Mouse (Mus musculus): Measurements from ENCODE around the gene Asb1.

Asb1 gene

DNA sequence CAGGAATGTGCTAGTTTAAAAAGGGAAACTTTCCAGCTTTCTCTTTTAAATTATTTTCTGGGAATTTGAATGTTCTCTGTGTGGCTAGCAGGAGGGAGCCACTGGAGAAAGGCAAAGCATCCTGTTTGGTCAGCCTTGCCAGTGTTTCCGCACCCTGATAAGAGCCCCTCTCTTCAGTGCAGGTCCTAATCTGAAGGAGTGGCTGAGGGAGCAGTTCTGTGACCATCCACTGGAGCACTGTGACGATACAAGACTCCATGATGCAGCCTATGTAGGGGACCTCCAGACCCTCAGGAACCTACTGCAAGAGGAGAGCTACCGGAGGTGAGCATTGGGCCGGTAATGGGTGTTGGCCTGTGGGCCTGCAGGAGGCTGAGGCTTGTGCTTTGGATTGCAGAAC is 3.6 kb downstream of the Asb1 start:
- in situ Hi-C loops (cut with MboI, MseI), result no loop called here

- in situ Hi-C loops (cut with MboI, MseI), result no loop called here
Observed at GRCm38 (mm10) chr1:91545226-91545625, 4.9 kb downstream of the Asb1 start.

GRCm38 (mm10) chr1:91547567-91547966 is 7.2 kb downstream of the Asb1 start:
- in situ Hi-C loops (cut with MboI, MseI), result no loop called here

- in situ Hi-C loops (cut with MboI, MseI), result no loop called here
Observed at GRCm38 (mm10) chr1:91549073-91549472, 8.7 kb downstream of the Asb1 start.

GRCm38 (mm10) chr1:91557099-91557498 is 16.8 kb downstream of the Asb1 start:
- in situ Hi-C loops (cut with MboI, MseI), result no loop called here

GRCm38 (mm10) chr1:91561226-91561625 is 20.9 kb downstream of the Asb1 start:
- in situ Hi-C loops (cut with MboI, MseI), result no loop called here

- in situ Hi-C loops (cut with MboI, MseI), result no loop called here
Observed at GRCm38 (mm10) chr1:91562977-91563590, 22.7 kb downstream of the Asb1 start.

- in situ Hi-C loops (cut with MboI, MseI), result no loop called here
Observed at GRCm38 (mm10) chr1:91564004-91564403, 23.7 kb downstream of the Asb1 start.

GRCm38 (mm10) chr1:91564598-91564997 is 24.3 kb downstream of the Asb1 start:
- in situ Hi-C loops (cut with MboI, MseI), result no loop called here

- in situ Hi-C loops (cut with MboI, MseI), result no loop called here
Observed at GRCm38 (mm10) chr1:91567269-91567668, 26.9 kb downstream of the Asb1 start.

DNA sequence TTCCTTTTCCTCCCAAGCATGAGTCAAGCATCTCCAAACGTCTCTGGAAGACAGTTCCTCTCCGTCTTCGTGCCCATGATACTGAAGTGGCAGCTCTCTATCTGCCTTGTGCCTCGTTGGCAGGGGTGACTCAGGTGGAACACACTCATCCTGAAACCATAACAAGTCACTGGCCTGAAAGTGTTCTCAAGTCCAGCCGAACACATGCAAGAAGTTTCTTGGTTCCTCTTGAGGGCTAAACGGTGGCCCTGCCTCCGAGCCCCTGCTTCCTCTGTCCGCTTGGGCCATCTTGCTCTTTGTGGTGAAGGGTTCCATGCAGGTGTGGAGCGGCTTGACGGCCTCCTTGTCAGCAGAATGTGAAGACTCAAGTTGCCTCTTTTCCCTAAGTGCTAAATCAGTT is 32.1 kb downstream of the Asb1 start:
- in situ Hi-C loops (cut with MboI, MseI), result no loop called here

- in situ Hi-C loops (cut with MboI, MseI), result no loop called here
Observed at GRCm38 (mm10) chr1:91574208-91574607, 33.9 kb downstream of the Asb1 start.

GRCm38 (mm10) chr1:91577883-91578517 is 37.7 kb downstream of the Asb1 start:
- in situ Hi-C loops (cut with MboI, MseI), result no loop called here

- in situ Hi-C loops (cut with MboI, MseI), result loop anchor here (10.0 kb wide), 1 partner anchor 1246 kb away; no protein-coding TSS in a partner anchor
Observed at GRCm38 (mm10) chr1:91580503-91580902, 40.2 kb downstream of the Asb1 start.

DNA sequence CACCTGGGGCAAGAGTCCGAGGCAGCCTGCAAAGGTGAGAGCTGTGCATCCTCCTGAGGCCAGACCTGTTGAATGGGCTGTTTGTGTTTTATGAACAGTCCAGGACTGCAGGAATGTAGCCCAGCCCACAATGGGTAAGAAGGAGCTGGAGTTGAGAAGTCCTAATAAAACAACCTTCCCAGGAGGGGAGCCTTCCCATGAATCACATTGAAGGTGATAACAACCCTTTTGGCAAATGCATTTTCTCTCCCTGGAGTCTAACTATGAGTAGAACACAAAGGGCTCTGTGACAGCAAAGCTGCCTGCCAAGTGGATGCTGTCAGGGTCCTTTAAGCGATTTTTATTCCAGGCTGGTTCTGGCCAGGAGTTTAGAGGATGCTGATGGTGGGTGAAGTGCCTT is 40.9 kb downstream of the Asb1 start:
- in situ Hi-C loops (cut with MboI, MseI), result loop anchor here (10.0 kb wide), 1 partner anchor 1246 kb away; no protein-coding TSS in a partner anchor

GRCm38 (mm10) chr1:91584969-91585835 is 44.9 kb downstream of the Asb1 start:
- in situ Hi-C loops (cut with MboI, MseI), result loop anchor here (10.0 kb wide), 1 partner anchor 1250 kb away; no protein-coding TSS in a partner anchor

GRCm38 (mm10) chr1:91589738-91590137 is 49.4 kb downstream of the Asb1 start:
- in situ Hi-C loops (cut with MboI, MseI), result loop anchor here (10.0 kb wide), 1 partner anchor 1255 kb away; no protein-coding TSS in a partner anchor

GRCm38 (mm10) chr1:91595521-91596020 is 55.2 kb downstream of the Asb1 start:
- in situ Hi-C loops (cut with MboI, MseI), result no loop called here

- in situ Hi-C loops (cut with MboI, MseI), result no loop called here
Observed at GRCm38 (mm10) chr1:91597611-91598010, 57.3 kb downstream of the Asb1 start.

- in situ Hi-C loops (cut with MboI, MseI), result no loop called here
Observed at GRCm38 (mm10) chr1:91600671-91601361, 60.5 kb downstream of the Asb1 start.

- in situ Hi-C loops (cut with MboI, MseI), result no loop called here
Observed at GRCm38 (mm10) chr1:91601362-91602096, 61.2 kb downstream of the Asb1 start.

Measured in T-helper 1 cell (primary cell).